Mouse (Mus musculus) cortical plate, adult 2 months (tissue): ENCODE data around the gene Tiam1. TPM values are rescaled to one million over a fixed set of nuclear protein-coding genes. Genes with fewer than 3 reads are reported as not detected.
A peak's percentile ranks its signal among the peaks of the same experiment; 100 is the strongest.

Experiments
- H3K27ac ChIP-seq: fragments of 200-500 bp; 2 replicates; pipeline ENCODE4 v1.5.1; 2012; ENCODE audit warnings: low read length, control low read depth, inconsistent platforms; ENCODE audit not compliant: insufficient read depth
- H3K4me1 ChIP-seq: fragments of 200-500 bp; 2 replicates; pipeline ENCODE4 v1.6.1; 2011; ENCODE audit warnings: low read length; ENCODE audit not compliant: control insufficient read depth, insufficient read depth
- H3K4me3 ChIP-seq: fragments of 200-500 bp; 2 replicates; pipeline ENCODE4 v1.5.1; 2011; ENCODE audit warnings: mild to moderate bottlenecking, low read length, control low read depth; ENCODE audit not compliant: insufficient read depth
- CTCF ChIP-seq: fragments of 200-500 bp; IDR thresholded peaks from 2 replicates; pipeline ENCODE4 v1.5.1; 2011; ENCODE audit warnings: mild to moderate bottlenecking, control low read depth, low read length; ENCODE audit not compliant: insufficient read depth; ENCODE audit errors: extremely low read depth
- POLR2A ChIP-seq: fragments of 200-500 bp; IDR thresholded peaks from 2 replicates; pipeline ENCODE4 v1.6.1; 2011; ENCODE audit warnings: mild to moderate bottlenecking, low read length, control low read depth; ENCODE audit not compliant: insufficient read depth; ENCODE audit errors: extremely low read depth
- polyA plus RNA-seq: library from polyadenylated mRNA; depleted of rRNA; stranded (reverse); fragments of >200 nt; gene quantifications from 2 replicates; pipeline ENCODE4 v1.2.3, GENCODE M21; 2012; rRNA removed

The Tiam1 gene
- polyA plus RNA-seq = 28.7 and 29.1 TPM in 2 replicates

GRCm38 (mm10) chr16:90143760-90144516 lies at the start of gene Tiam1:
Gene Tiam1 (minus strand): TSS chr16:90143769.
- peaks cover 4% of the 10 kb centered on the region for H3K4me1 ChIP-seq
- no peak within 1 kb of the TSS for H3K27ac ChIP-seq
- peak; percentile 80 for TF ChIP-seq POLR2A
- TF ChIP-seq CTCF = no peak
- peak within 1 kb of the TSS; percentile 94 for H3K4me3 ChIP-seq

GRCm38 (mm10) chr16:90191289-90191688 lies 47.7 kb upstream of the Tiam1 start:
- Histone ChIP-seq H3K4me1 (no peaks in the 10 kb centered on the region), H3K27ac (no peak overlapping the region), H3K4me3 (no peak overlapping the region)
- TF ChIP-seq CTCF (no peak), POLR2A (no peak)

DNA sequence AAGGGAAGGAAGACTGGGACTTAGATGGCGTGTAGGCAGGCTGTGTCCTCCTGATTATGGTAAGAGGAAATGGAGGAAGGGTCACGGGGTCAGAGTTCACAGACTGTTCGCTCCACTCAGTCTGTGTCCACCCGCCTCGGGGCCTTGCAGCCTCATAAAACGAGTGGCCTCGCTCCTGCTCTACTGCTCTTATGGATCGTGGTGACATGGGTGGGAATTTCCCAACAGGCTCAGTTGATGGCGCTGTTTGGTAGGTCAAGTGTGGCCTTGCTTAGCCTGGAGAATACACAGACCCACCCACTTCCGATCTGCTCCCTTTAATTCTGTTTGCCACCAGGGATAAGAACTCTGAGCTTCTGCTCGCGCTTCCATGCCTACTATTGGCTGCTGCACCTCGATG lies 43.9 kb upstream of the Tiam1 start:
- TF ChIP-seq CTCF (peak; percentile 19; the same call in 1 of the 2 replicates), POLR2A (no peak)
- no peak overlapping the region for H3K4me3 ChIP-seq
- H3K4me1 ChIP-seq = no peaks in the 10 kb centered on the region
- no peak overlapping the region for H3K27ac ChIP-seq

DNA sequence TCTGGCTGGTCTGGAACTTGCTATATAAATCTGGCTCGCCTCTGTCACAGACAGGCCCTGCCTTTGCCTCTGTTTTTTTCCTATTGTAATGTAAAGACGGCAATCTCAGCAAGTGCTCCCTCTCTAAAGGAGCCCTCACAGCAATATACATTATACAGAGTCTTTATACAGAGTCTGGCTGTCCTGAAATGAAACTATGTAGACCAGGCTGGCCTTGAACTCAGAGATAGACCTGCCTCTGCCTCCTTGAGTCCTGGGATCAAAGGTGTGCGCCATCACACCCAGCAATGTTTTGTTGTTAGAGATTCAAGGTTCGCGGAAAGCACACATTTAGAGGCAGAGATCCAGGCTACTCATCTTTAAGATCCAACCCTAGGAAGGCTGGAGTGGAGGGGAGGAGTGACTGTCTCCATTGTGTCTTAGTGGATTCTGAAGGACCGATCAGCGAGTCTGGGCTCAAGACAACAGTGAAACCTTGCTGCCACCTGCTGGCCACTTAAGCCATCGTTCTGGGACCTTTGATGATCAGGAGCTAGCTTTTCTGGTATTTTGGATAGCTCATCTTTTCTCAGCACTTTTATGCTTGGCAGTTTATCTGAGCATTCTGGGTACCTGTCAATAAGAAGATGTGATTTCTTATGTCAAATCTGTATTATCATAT lies 42.5 kb upstream of the Tiam1 start:
- no peak overlapping the region for H3K27ac ChIP-seq
- no peaks in the 10 kb centered on the region for H3K4me1 ChIP-seq
- TF ChIP-seq CTCF = peak; percentile 97
- TF ChIP-seq POLR2A = no peak
- H3K4me3 ChIP-seq = no peak overlapping the region

- TF ChIP-seq CTCF (no peak), POLR2A (no peak)
- Histone ChIP-seq H3K27ac (no peak overlapping the region), H3K4me3 (no peak overlapping the region), H3K4me1 (no peaks in the 10 kb centered on the region)
Measured at GRCm38 (mm10) chr16:90184135-90184534, 40.6 kb upstream of the Tiam1 start.

GRCm38 (mm10) chr16:90181673-90182072 lies 38.1 kb upstream of the Tiam1 start:
- no peak for TF ChIP-seq CTCF
- no peak for TF ChIP-seq POLR2A
- 0 out of 2 replicates have a peak, but pooled peaks cover 2% of the 10 kb centered on the region for H3K4me1 ChIP-seq
- H3K27ac ChIP-seq = no peak overlapping the region
- no peak overlapping the region for H3K4me3 ChIP-seq

DNA sequence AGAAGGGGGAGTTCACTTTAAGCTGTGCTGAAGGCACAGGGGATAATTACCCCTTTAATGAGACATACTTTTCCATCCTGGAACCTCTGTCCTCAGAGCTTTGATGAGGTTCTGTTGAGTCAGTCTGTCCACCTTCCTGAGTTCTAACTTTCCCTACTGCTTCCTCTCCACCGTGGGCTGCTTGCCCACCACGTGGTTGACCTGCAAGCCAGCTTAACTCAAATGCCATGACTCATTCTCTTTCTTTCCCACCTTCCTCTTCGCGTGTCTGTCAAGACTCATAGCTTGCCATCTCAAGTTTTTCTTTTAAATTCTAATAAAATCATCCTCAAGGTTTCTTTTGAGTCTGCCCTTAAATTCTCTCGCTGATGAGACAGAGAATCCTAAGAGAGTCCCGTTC lies 37.4 kb upstream of the Tiam1 start:
- TF ChIP-seq CTCF (no peak), POLR2A (no peak)
- no peak overlapping the region for H3K4me3 ChIP-seq
- peaks cover 4% of the 10 kb centered on the region for H3K4me1 ChIP-seq
- H3K27ac ChIP-seq = no peak overlapping the region

DNA sequence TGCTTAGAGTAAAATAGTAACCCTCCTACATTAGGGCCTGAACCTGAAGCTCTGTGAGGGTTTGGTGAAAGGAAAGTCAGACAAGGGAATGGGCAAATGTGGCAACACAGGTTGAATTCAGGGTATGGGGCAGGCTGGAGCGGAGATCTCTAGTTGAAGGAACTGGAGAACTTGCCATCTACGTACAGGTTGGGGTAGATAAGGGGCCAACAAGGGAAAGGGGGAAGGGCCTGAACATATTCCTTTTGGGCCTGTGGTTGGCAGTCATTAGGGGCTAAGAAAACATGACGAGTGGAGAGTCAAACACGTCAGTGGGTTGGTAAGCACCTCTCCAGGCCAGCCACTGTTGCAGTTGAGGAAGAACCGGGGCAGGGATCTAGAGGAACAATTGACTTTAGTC lies 36.3 kb upstream of the Tiam1 start:
- Histone ChIP-seq H3K4me1 (peaks cover 4% of the 10 kb centered on the region), H3K27ac (no peak overlapping the region), H3K4me3 (no peak overlapping the region)
- TF ChIP-seq POLR2A (no peak), CTCF (no peak)

DNA sequence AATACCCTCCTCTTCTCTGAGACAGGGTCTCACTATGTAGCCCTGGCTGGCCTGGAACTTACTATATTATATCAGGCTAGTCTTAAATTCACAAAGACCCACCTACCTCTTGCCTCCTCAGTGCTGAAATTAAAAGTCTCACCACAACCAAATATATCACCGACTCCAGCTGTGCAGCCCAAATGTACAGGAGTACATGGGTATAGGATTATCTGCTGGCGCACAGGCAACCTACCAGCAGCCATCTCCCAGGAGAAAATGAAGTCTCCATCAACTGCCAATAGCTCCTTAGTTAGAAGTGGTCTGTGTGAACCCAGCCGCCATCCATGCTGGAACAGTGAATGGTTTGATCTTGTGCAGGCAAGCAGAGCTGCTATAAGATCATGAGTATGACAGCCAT lies 34.8 kb upstream of the Tiam1 start:
- Histone ChIP-seq H3K27ac (no peak overlapping the region), H3K4me1 (peaks cover 4% of the 10 kb centered on the region), H3K4me3 (no peak overlapping the region)
- TF ChIP-seq CTCF = no peak
- no peak for TF ChIP-seq POLR2A

GRCm38 (mm10) chr16:90177425-90177824 lies 33.9 kb upstream of the Tiam1 start:
- Histone ChIP-seq H3K4me3 (no peak overlapping the region), H3K27ac (no peak overlapping the region), H3K4me1 (peaks cover 4% of the 10 kb centered on the region)
- TF ChIP-seq POLR2A (no peak), CTCF (no peak)
